Mouse (Mus musculus): ENCODE data around the gene Ddx52. TPM values are rescaled to one million over a fixed set of nuclear protein-coding genes. Genes with fewer than 3 reads are reported as not detected.

Gene Ddx52
- polyA plus RNA-seq, 1 experiment from 2014 or later, result 46.8 TPM

- peak within 1 kb of the TSS; percentile 58 for H3K4me3 ChIP-seq (ENCODE audit: low read depth, low read length)
- WGBS, result 3% methylated on average over 43 of the region's 76 CpGs
- peak; percentile 92 for ATAC-seq (ENCODE audit: low FRiP score)
Measured at GRCm38 (mm10) chr11:83963991-83964921, 22.4 kb downstream of the Ddx52 start, which contains the start of gene Synrg. TSS of gene Synrg (plus strand) at chr11:83964428.

GRCm38 (mm10) chr11:83967436-83968204 is 25.8 kb downstream of the Ddx52 start:
- no peaks in the 10 kb centered on the region for H3K27me3 ChIP-seq (ENCODE audit: control insufficient read depth, insufficient read depth, low read length)
- DNase-seq (ENCODE audit: low spot score) (no peak), ATAC-seq (ENCODE audit: low FRiP score) (no peak)
- H3K9me3 ChIP-seq (ENCODE audit: control insufficient read depth, low read length), result no peaks in the 10 kb centered on the region
- no peaks in the 10 kb centered on the region; the same call in 1 of the 2 replicates for H3K4me1 ChIP-seq (replicated peaks; ENCODE audit: control insufficient read depth, insufficient read depth, low read length)
- H3K9ac ChIP-seq (ENCODE audit: low read depth, low read length), result no peak overlapping the region
- WGBS, result 58% methylated on average over 8 of the region's 8 CpGs
- no peak overlapping the region for H3K27ac ChIP-seq (ENCODE audit: low read depth, low read length)
- no peaks in the 10 kb centered on the region; the same call in 1 of the 2 replicates for H3K36me3 ChIP-seq (ENCODE audit: control insufficient read depth, insufficient read depth, low read length)
- H3K4me2 ChIP-seq (replicated peaks; ENCODE audit: low read depth, low read length), result no peak overlapping the region
- no peak overlapping the region for H3K4me3 ChIP-seq (ENCODE audit: low read depth, low read length)

More at GRCm38 (mm10) chr11:83963991-83964921, 22.4 kb downstream of the Ddx52 start, which contains the start of gene Synrg:
- Histone ChIP-seq H3K4me2 (replicated peaks; ENCODE audit: low read depth, low read length) (peak within 1 kb of the TSS; percentile 52), H3K27ac (ENCODE audit: low read depth, low read length) (peak within 1 kb of the TSS; percentile 82), H3K9me3 (ENCODE audit: control insufficient read depth, low read length) (no peaks in the 10 kb centered on the region), H3K4me1 (replicated peaks; ENCODE audit: control insufficient read depth, insufficient read depth, low read length) (no peaks in the 10 kb centered on the region; the same call in 1 of the 2 replicates), H3K9ac (ENCODE audit: low read depth, low read length) (peak within 1 kb of the TSS; percentile 84), H3K27me3 (ENCODE audit: control insufficient read depth, insufficient read depth, low read length) (no peaks in the 10 kb centered on the region), H3K36me3 (ENCODE audit: control insufficient read depth, insufficient read depth, low read length) (peaks cover 3% of the 10 kb centered on the region; the same call in 1 of the 2 replicates)
- peak; percentile 95 for DNase-seq (ENCODE audit: low spot score)

- H3K4me1 ChIP-seq (replicated peaks; ENCODE audit: control insufficient read depth, insufficient read depth, low read length), result no peaks in the 10 kb centered on the region; the same call in 1 of the 2 replicates
- no peak overlapping the region for H3K4me2 ChIP-seq (replicated peaks; ENCODE audit: low read depth, low read length)
- no peak overlapping the region for H3K27ac ChIP-seq (ENCODE audit: low read depth, low read length)
- H3K4me3 ChIP-seq (ENCODE audit: low read depth, low read length), result no peak overlapping the region
- DNase-seq (ENCODE audit: low spot score) (no peak), ATAC-seq (ENCODE audit: low FRiP score) (no peak)
- WGBS, result 82% methylated on average over 6 of the region's 6 CpGs
- no peaks in the 10 kb centered on the region for H3K36me3 ChIP-seq (ENCODE audit: control insufficient read depth, insufficient read depth, low read length)
- H3K27me3 ChIP-seq (ENCODE audit: control insufficient read depth, insufficient read depth, low read length), result no peaks in the 10 kb centered on the region
- H3K9ac ChIP-seq (ENCODE audit: low read depth, low read length), result no peak overlapping the region
- no peaks in the 10 kb centered on the region for H3K9me3 ChIP-seq (ENCODE audit: control insufficient read depth, low read length)
Measured at GRCm38 (mm10) chr11:83968205-83968575, 26.3 kb downstream of the Ddx52 start.

- ATAC-seq (ENCODE audit: low FRiP score) (no peak), DNase-seq (ENCODE audit: low spot score) (no peak)
- H3K4me3 ChIP-seq (ENCODE audit: low read depth, low read length), result no peak overlapping the region
- no peaks in the 10 kb centered on the region for H3K9me3 ChIP-seq (ENCODE audit: control insufficient read depth, low read length)
- no peaks in the 10 kb centered on the region for H3K27me3 ChIP-seq (ENCODE audit: control insufficient read depth, insufficient read depth, low read length)
- no peak overlapping the region for H3K27ac ChIP-seq (ENCODE audit: low read depth, low read length)
- H3K36me3 ChIP-seq (ENCODE audit: control insufficient read depth, insufficient read depth, low read length), result no peaks in the 10 kb centered on the region
- H3K4me1 ChIP-seq (replicated peaks; ENCODE audit: control insufficient read depth, insufficient read depth, low read length), result no peaks in the 10 kb centered on the region; the same call in 1 of the 2 replicates
- no peak overlapping the region for H3K9ac ChIP-seq (ENCODE audit: low read depth, low read length)
- 96% methylated on average over 3 of the region's 3 CpGs for WGBS
- no peak overlapping the region for H3K4me2 ChIP-seq (replicated peaks; ENCODE audit: low read depth, low read length)
Measured at GRCm38 (mm10) chr11:83969040-83969439, 27.2 kb downstream of the Ddx52 start.

GRCm38 (mm10) chr11:83974561-83975346 is 32.9 kb downstream of the Ddx52 start:
- Histone ChIP-seq H3K9me3 (ENCODE audit: control insufficient read depth, low read length) (no peaks in the 10 kb centered on the region), H3K27me3 (ENCODE audit: control insufficient read depth, insufficient read depth, low read length) (no peaks in the 10 kb centered on the region), H3K9ac (ENCODE audit: low read depth, low read length) (no peak overlapping the region), H3K4me2 (replicated peaks; ENCODE audit: low read depth, low read length) (no peak overlapping the region), H3K36me3 (ENCODE audit: control insufficient read depth, insufficient read depth, low read length) (peaks cover 6% of the 10 kb centered on the region), H3K4me3 (ENCODE audit: low read depth, low read length) (no peak overlapping the region), H3K4me1 (replicated peaks; ENCODE audit: control insufficient read depth, insufficient read depth, low read length) (no peaks in the 10 kb centered on the region), H3K27ac (ENCODE audit: low read depth, low read length) (no peak overlapping the region; the same call in 1 of the 2 replicates)
- 43% methylated on average over 7 of the region's 7 CpGs for WGBS
- DNase-seq (ENCODE audit: low spot score) (no peak), ATAC-seq (ENCODE audit: low FRiP score) (no peak)

- H3K9ac ChIP-seq (ENCODE audit: low read depth, low read length), result no peak overlapping the region
- no peaks in the 10 kb centered on the region for H3K9me3 ChIP-seq (ENCODE audit: control insufficient read depth, low read length)
- H3K4me2 ChIP-seq (replicated peaks; ENCODE audit: low read depth, low read length), result no peak overlapping the region
- no peaks in the 10 kb centered on the region for H3K27me3 ChIP-seq (ENCODE audit: control insufficient read depth, insufficient read depth, low read length)
- peaks cover 7% of the 10 kb centered on the region for H3K36me3 ChIP-seq (ENCODE audit: control insufficient read depth, insufficient read depth, low read length)
- ATAC-seq (ENCODE audit: low FRiP score), result no peak
- H3K27ac ChIP-seq (ENCODE audit: low read depth, low read length), result no peak overlapping the region
- WGBS, result 94% methylated on average over 1 of the region's 1 CpGs
- H3K4me3 ChIP-seq (ENCODE audit: low read depth, low read length), result no peak overlapping the region
- DNase-seq (ENCODE audit: low spot score), result no peak
- H3K4me1 ChIP-seq (replicated peaks; ENCODE audit: control insufficient read depth, insufficient read depth, low read length), result no peaks in the 10 kb centered on the region
Measured at GRCm38 (mm10) chr11:83975488-83975887, 33.6 kb downstream of the Ddx52 start.

- no peak overlapping the region for H3K4me2 ChIP-seq (replicated peaks; ENCODE audit: low read depth, low read length)
- 91% methylated on average over 13 of the region's 13 CpGs for WGBS
- no peak overlapping the region for H3K4me3 ChIP-seq (ENCODE audit: low read depth, low read length)
- H3K9me3 ChIP-seq (ENCODE audit: control insufficient read depth, low read length), result no peaks in the 10 kb centered on the region
- no peak overlapping the region for H3K27ac ChIP-seq (ENCODE audit: low read depth, low read length)
- peaks cover 7% of the 10 kb centered on the region for H3K36me3 ChIP-seq (ENCODE audit: control insufficient read depth, insufficient read depth, low read length)
- DNase-seq (ENCODE audit: low spot score) (no peak), ATAC-seq (ENCODE audit: low FRiP score) (no peak)
- no peaks in the 10 kb centered on the region for H3K4me1 ChIP-seq (replicated peaks; ENCODE audit: control insufficient read depth, insufficient read depth, low read length)
- H3K27me3 ChIP-seq (ENCODE audit: control insufficient read depth, insufficient read depth, low read length), result no peaks in the 10 kb centered on the region
- H3K9ac ChIP-seq (ENCODE audit: low read depth, low read length), result no peak overlapping the region
Measured at GRCm38 (mm10) chr11:83976236-83976977, 34.5 kb downstream of the Ddx52 start.

Data from hindbrain, embryonic 11.5 days (tissue).